9 mouse cellular contexts compared by ENCODE assay signal in genomic region chr4:124989787-124990253, GRCm38 (mm10). TPM values are rescaled to one million over a fixed set of nuclear protein-coding genes. Genes with fewer than 3 reads are reported as not detected.
DNase-seq lines count a peak whose midpoint lies in the region; ATAC-seq lines count a peak whose summit lies in the region.
"Had no signal": no experiment of that assay in that cellular context is flagged by ENCODE, and none has a peak within 500 bp of the region (broad histone marks: within the 10 kb centered on the region; RNA-seq: fewer than 3 reads in every experiment).

No protein-coding gene starts in this region.

- peaks cover 74% of the 10 kb centered on the region for H3K4me1 ChIP-seq in forebrain, embryonic 10.5 days
- peaks cover 21% of the 10 kb centered on the region for H3K4me1 ChIP-seq in forebrain, embryonic 15.5 days
- peaks cover 31% of the 10 kb centered on the region for H3K4me1 ChIP-seq in limb, embryonic 15.5 days

- H3K27ac ChIP-seq in forebrain, embryonic 10.5 days: peak overlapping the region; percentile 82
- H3K27ac ChIP-seq in forebrain, embryonic 15.5 days (replicated peaks): no peak overlapping the region
- H3K27ac ChIP-seq in limb, embryonic 15.5 days: no peak overlapping the region

- peaks cover 71% of the 10 kb centered on the region for H3K27me3 ChIP-seq in forebrain, embryonic 10.5 days (ENCODE audit: poor library complexity, severe bottlenecking)
- H3K27me3 ChIP-seq in forebrain, embryonic 15.5 days: peaks cover 63% of the 10 kb centered on the region
- peaks cover 89% of the 10 kb centered on the region for H3K27me3 ChIP-seq in limb, embryonic 15.5 days

- H3K4me2 ChIP-seq in forebrain, embryonic 15.5 days (replicated peaks): no peak overlapping the region
- 0 out of 2 replicates have a peak overlapping the region, but pooled peaks have one; percentile 2 for H3K4me2 ChIP-seq in limb, embryonic 15.5 days

- peak overlapping the region; percentile 64 for H3K4me3 ChIP-seq in forebrain, embryonic 10.5 days
- H3K4me3 ChIP-seq in forebrain, embryonic 15.5 days: no peak overlapping the region
- no peak overlapping the region for H3K4me3 ChIP-seq in limb, embryonic 15.5 days

- no peaks in the 10 kb centered on the region for H3K9me3 ChIP-seq in forebrain, embryonic 10.5 days
- H3K9me3 ChIP-seq in forebrain, embryonic 15.5 days: no peaks in the 10 kb centered on the region
- no peaks in the 10 kb centered on the region for H3K9me3 ChIP-seq in limb, embryonic 15.5 days

- 2% methylated on average over 20 of the region's 20 CpGs for WGBS in forebrain, embryonic 10.5 days
- 5% methylated on average over 20 of the region's 20 CpGs for WGBS in forebrain, embryonic 15.5 days
- WGBS in limb, embryonic 15.5 days: 2% methylated on average over 20 of the region's 20 CpGs

- DNase-seq in forebrain, embryonic 10.5 days (ENCODE audit: extremely low spot score, low spot score): peak; percentile 44
- peak; percentile 20 for DNase-seq in lung, postnatal 36 days
- no peak for DNase-seq in lung, postnatal 14 days
- DNase-seq in yolk sac, embryonic 10.5 days (ENCODE audit: low spot score): peak; percentile 45
- DNase-seq in gastrocnemius, postnatal 36 days: no peak
- DNase-seq in ovary, postnatal 14 days (ENCODE audit: low spot score): no peak
- DNase-seq: right cerebral cortex, postnatal 14 days had no signal

- intact Hi-C loops in gastrocnemius, postnatal 36 days (cut with DNase I): no loop called here

- H3K36me3 ChIP-seq in forebrain, embryonic 10.5 days (replicated peaks): peaks cover 31% of the 10 kb centered on the region
- H3K36me3 ChIP-seq in forebrain, embryonic 15.5 days: no peaks in the 10 kb centered on the region
- no peaks in the 10 kb centered on the region for H3K36me3 ChIP-seq in limb, embryonic 15.5 days

- no peak overlapping the region for H3K9ac ChIP-seq in forebrain, embryonic 15.5 days (replicated peaks)
- no peak overlapping the region for H3K9ac ChIP-seq in limb, embryonic 15.5 days

- ATAC-seq in forebrain, embryonic 15.5 days (replicated peaks): no peak
- ATAC-seq in limb, embryonic 15.5 days (ENCODE audit: insufficient number of reproducible peaks, low FRiP score, low TSS enrichment, low read depth): no peak

RNA-seq across cellular contexts. Expression of gene Rspo1, which starts 3.6 kb away (rescaled TPM):
- 40.0 and 46.8 TPM in 2 replicates for polyA plus RNA-seq in forebrain, embryonic 10.5 days (2016; fragmentation: Nextera tagmentation; extraction: Ambion mirVana)
- polyA plus RNA-seq in forebrain, embryonic 15.5 days (2015; fragmentation: Nextera tagmentation; extraction: Ambion mirVana): 2.7 and 4.5 TPM in 2 replicates
- polyA plus RNA-seq in limb, embryonic 15.5 days (2015; fragmentation: Nextera tagmentation; extraction: Ambion mirVana): 1.7 and 2.4 TPM in 2 replicates
- total RNA-seq in gastrocnemius, postnatal 36 days (2021): under 1 TPM in 1 of 2 experiments, not detected in 1; 0.49 TPM

RNA-seq across cellular contexts. Expression of gene Gnl2, which starts 26.6 kb away (rescaled TPM):
- polyA plus RNA-seq in forebrain, embryonic 10.5 days (2016; fragmentation: Nextera tagmentation; extraction: Ambion mirVana): 99.7 and 107 TPM in 2 replicates
- 93.6 and 95.8 TPM in 2 replicates for polyA plus RNA-seq in forebrain, embryonic 15.5 days (2015; fragmentation: Nextera tagmentation; extraction: Ambion mirVana)
- 78.4 and 84.7 TPM in 2 replicates for polyA plus RNA-seq in limb, embryonic 15.5 days (2015; fragmentation: Nextera tagmentation; extraction: Ambion mirVana)
- 10 to 100 TPM; 21.3 to 31.4 TPM for total RNA-seq in gastrocnemius, postnatal 36 days (2021)

RNA-seq across cellular contexts. Expression of gene Cdca8, which starts 50.7 kb away (rescaled TPM):
- 293 and 297 TPM in 2 replicates for polyA plus RNA-seq in forebrain, embryonic 10.5 days (2016; fragmentation: Nextera tagmentation; extraction: Ambion mirVana)
- 81.4 and 87.0 TPM in 2 replicates for polyA plus RNA-seq in forebrain, embryonic 15.5 days (2015; fragmentation: Nextera tagmentation; extraction: Ambion mirVana)
- 95.9 and 97.8 TPM in 2 replicates for polyA plus RNA-seq in limb, embryonic 15.5 days (2015; fragmentation: Nextera tagmentation; extraction: Ambion mirVana)
- 1 to 10 TPM in 1 of 2 experiments, under 1 TPM in 1; 0.64 to 1.0 TPM for total RNA-seq in gastrocnemius, postnatal 36 days (2021)

RNA-seq across cellular contexts. Expression of gene 9930104L06Rik, which starts 53.0 kb away (rescaled TPM):
- polyA plus RNA-seq in forebrain, embryonic 10.5 days (2016; fragmentation: Nextera tagmentation; extraction: Ambion mirVana): 16.4 and 17.5 TPM in 2 replicates
- polyA plus RNA-seq in forebrain, embryonic 15.5 days (2015; fragmentation: Nextera tagmentation; extraction: Ambion mirVana): 16.2 and 20.0 TPM in 2 replicates
- polyA plus RNA-seq in limb, embryonic 15.5 days (2015; fragmentation: Nextera tagmentation; extraction: Ambion mirVana): 13.8 and 16.6 TPM in 2 replicates
- total RNA-seq in gastrocnemius, postnatal 36 days (2021): 1 to 10 TPM; 5.9 to 6.0 TPM

Comparison
In these comparisons a context has a peak if more than half of its experiments do, and no peak if none do; other contexts are left out.
1. DNase-seq: peak in forebrain, embryonic 10.5 days (single experiment), lung, postnatal 36 days (single experiment) and yolk sac, embryonic 10.5 days (single experiment); none in lung, postnatal 14 days (single experiment), gastrocnemius, postnatal 36 days (0 of 2) and ovary, postnatal 14 days (single experiment).